Mouse (Mus musculus) lung, postnatal 0 days (tissue): ENCODE results near the gene Tmem221. TPM values are rescaled to one million over a fixed set of nuclear protein-coding genes. Genes with fewer than 3 reads are reported as not detected.
A peak's percentile ranks its signal among the peaks of the same experiment; 100 is the strongest.

Experiments used
- ATAC-seq: fragments of 200-750 bp; cut with Nextera tagmentation; 2 replicates; pipeline ENCODE4 v1.8.0; 2017; ENCODE audit warnings: moderate library complexity
- DNase-seq: peaks from one replicate; pipeline ENCODE4 v3.0.0-alpha.2; 2016; ENCODE audit warnings: low spot score
- H3K27ac ChIP-seq: fragments of 300-500 bp; sonication (generic); 2 replicates; pipeline ENCODE4 v1.5.1; 2014; ENCODE audit warnings: antibody characterized with exemption, mild to moderate bottlenecking, low read length, mixed read lengths
- H3K27me3 ChIP-seq: fragments of 300-500 bp; sonication (generic); replicated peaks from 2 replicates; pipeline ENCODE4 v1.6.1; 2014; ENCODE audit warnings: low read length, mixed read lengths; ENCODE audit not compliant: insufficient read depth
- H3K36me3 ChIP-seq: fragments of 300-500 bp; sonication (generic); 2 replicates; pipeline ENCODE4 v1.6.1; 2014; ENCODE audit warnings: low read length, mixed read lengths; ENCODE audit not compliant: insufficient read depth
- H3K4me1 ChIP-seq: fragments of 300-500 bp; sonication (generic); 2 replicates; pipeline ENCODE4 v1.6.1; 2014; ENCODE audit warnings: antibody characterized with exemption, low read depth, low read length, mixed read lengths; ENCODE audit not compliant: insufficient read depth
- H3K4me2 ChIP-seq: fragments of 300-500 bp; sonication (generic); replicated peaks from 2 replicates; pipeline ENCODE4 v1.6.1; 2014; ENCODE audit warnings: low read depth, mild to moderate bottlenecking, low read length, moderate library complexity, mixed read lengths
- H3K4me3 ChIP-seq: fragments of 300-500 bp; sonication (generic); 2 replicates; pipeline ENCODE4 v1.5.1; 2014; ENCODE audit warnings: low read depth, low read length
- H3K9ac ChIP-seq: fragments of 300-500 bp; sonication (generic); replicated peaks from 2 replicates; pipeline ENCODE4 v1.6.1; 2014; ENCODE audit warnings: low read depth, mild to moderate bottlenecking
- H3K9me3 ChIP-seq: fragments of 300-500 bp; sonication (generic); 2 replicates; pipeline ENCODE4 v1.6.1; 2016; ENCODE audit warnings: low read length, mixed read lengths
- CTCF ChIP-seq: IDR thresholded peaks from 2 replicates; pipeline ENCODE4 v1.5.1; 2016; ENCODE audit warnings: antibody characterized with exemption, mild to moderate bottlenecking
- EP300 ChIP-seq: IDR thresholded peaks from 2 replicates; pipeline ENCODE4 v1.6.1; 2016; ENCODE audit warnings: antibody characterized with exemption, mild to moderate bottlenecking, control low read depth
- WGBS: fragments of 180-500 bp; shearing (Covaris S2); extraction: QIAGEN DNeasy Blood & Tissue Kit; methylation state at CpG from one replicate; pipeline ENCODE4 v1.1.7; 2014; 5-methylcytosine and 5-hydroxymethylcytosine counted together
- polyA plus RNA-seq: library from polyadenylated mRNA; unstranded; fragments of >200 nt; fragmentation: Nextera tagmentation; extraction: Ambion mirVana; gene quantifications from 2 replicates; pipeline ENCODE4 v1.2.1, GENCODE M21; 2015

Tmem221 gene
- polyA plus RNA-seq, 1 experiment from 2014 or later = 8.5 TPM

- H3K27ac ChIP-seq = no peak overlapping the region
- no peak overlapping the region for H3K4me3 ChIP-seq
- no peak overlapping the region for H3K9ac ChIP-seq
- TF ChIP-seq CTCF = peak; percentile 77
- TF ChIP-seq EP300 = no peak
- peaks cover 5% of the 10 kb centered on the region; the same call in 1 of the 2 replicates for H3K4me1 ChIP-seq
- 54% methylated on average over 2 of the region's 2 CpGs for WGBS
- ATAC-seq (no peak), DNase-seq (peak; percentile 42)
- H3K27me3 ChIP-seq = no peaks in the 10 kb centered on the region
- H3K36me3 ChIP-seq = no peaks in the 10 kb centered on the region
- no peak overlapping the region for H3K4me2 ChIP-seq
- H3K9me3 ChIP-seq = no peaks in the 10 kb centered on the region
Measured at GRCm38 (mm10) chr8:71586891-71587290, 28.2 kb upstream of the Tmem221 start.

- Histone ChIP-seq H3K27me3 (no peaks in the 10 kb centered on the region), H3K4me2 (no peak overlapping the region), H3K27ac (no peak overlapping the region), H3K36me3 (no peaks in the 10 kb centered on the region), H3K9ac (no peak overlapping the region), H3K4me1 (no peaks in the 10 kb centered on the region), H3K9me3 (no peaks in the 10 kb centered on the region), H3K4me3 (no peak overlapping the region)
- WGBS = 55% methylated on average over 9 of the region's 9 CpGs
- TF ChIP-seq CTCF (no peak), EP300 (no peak)
- ATAC-seq = peak; percentile 47
- DNase-seq = no peak
Measured at GRCm38 (mm10) chr8:71580201-71580600, 21.5 kb upstream of the Tmem221 start.

- DNase-seq = no peak
- no peak for ATAC-seq
- TF ChIP-seq CTCF = no peak
- no peak for TF ChIP-seq EP300
- no peaks in the 10 kb centered on the region for H3K9me3 ChIP-seq
- no peak overlapping the region for H3K4me2 ChIP-seq
- H3K27ac ChIP-seq = no peak overlapping the region
- WGBS = 90% methylated on average over 14 of the region's 14 CpGs
- H3K27me3 ChIP-seq = no peaks in the 10 kb centered on the region
- H3K9ac ChIP-seq = no peak overlapping the region
- no peaks in the 10 kb centered on the region for H3K36me3 ChIP-seq
- H3K4me3 ChIP-seq = no peak overlapping the region
- no peaks in the 10 kb centered on the region for H3K4me1 ChIP-seq
Measured at GRCm38 (mm10) chr8:71579476-71579875, 20.8 kb upstream of the Tmem221 start.

- ATAC-seq = no peak
- 75% methylated on average over 1 of the region's 1 CpGs for WGBS
Measured at GRCm38 (mm10) chr8:71579009-71579408, 20.3 kb upstream of the Tmem221 start.

GRCm38 (mm10) chr8:71577856-71578387 lies 19.3 kb upstream of the Tmem221 start:
- Histone ChIP-seq H3K4me1 (no peaks in the 10 kb centered on the region), H3K9me3 (no peaks in the 10 kb centered on the region), H3K9ac (no peak overlapping the region), H3K4me3 (no peak overlapping the region), H3K27me3 (no peaks in the 10 kb centered on the region), H3K27ac (no peak overlapping the region), H3K4me2 (no peak overlapping the region), H3K36me3 (no peaks in the 10 kb centered on the region)
- TF ChIP-seq EP300 (no peak), CTCF (no peak)
- DNase-seq (no peak), ATAC-seq (no peak)
- WGBS = 40% methylated on average over 4 of the region's 4 CpGs

More at GRCm38 (mm10) chr8:71579009-71579408, 20.3 kb upstream of the Tmem221 start:
- DNase-seq = no peak
- Histone ChIP-seq H3K27me3 (no peaks in the 10 kb centered on the region), H3K27ac (no peak overlapping the region), H3K9ac (no peak overlapping the region), H3K9me3 (no peaks in the 10 kb centered on the region), H3K36me3 (no peaks in the 10 kb centered on the region), H3K4me2 (no peak overlapping the region), H3K4me3 (no peak overlapping the region), H3K4me1 (no peaks in the 10 kb centered on the region)
- TF ChIP-seq CTCF (no peak), EP300 (no peak)

GRCm38 (mm10) chr8:71575020-71575419 lies 16.3 kb upstream of the Tmem221 start:
- no peak overlapping the region for H3K4me3 ChIP-seq
- H3K4me1 ChIP-seq = no peaks in the 10 kb centered on the region
- no peak for ATAC-seq
- 46% methylated on average over 1 of the region's 1 CpGs for WGBS
- no peak overlapping the region for H3K9ac ChIP-seq
- H3K4me2 ChIP-seq = no peak overlapping the region
- H3K36me3 ChIP-seq = no peaks in the 10 kb centered on the region
- DNase-seq = peak; percentile 16
- no peaks in the 10 kb centered on the region for H3K27me3 ChIP-seq
- H3K9me3 ChIP-seq = no peaks in the 10 kb centered on the region
- H3K27ac ChIP-seq = no peak overlapping the region
- no peak for TF ChIP-seq CTCF
- TF ChIP-seq EP300 = no peak

GRCm38 (mm10) chr8:71574426-71574825 lies 15.8 kb upstream of the Tmem221 start:
- WGBS = 63% methylated on average over 7 of the region's 7 CpGs

More at GRCm38 (mm10) chr8:71574426-71574825, 15.8 kb upstream of the Tmem221 start:
- Histone ChIP-seq H3K4me2 (no peak overlapping the region), H3K4me3 (no peak overlapping the region), H3K27ac (no peak overlapping the region), H3K36me3 (no peaks in the 10 kb centered on the region), H3K9me3 (no peaks in the 10 kb centered on the region), H3K27me3 (no peaks in the 10 kb centered on the region), H3K9ac (no peak overlapping the region), H3K4me1 (no peaks in the 10 kb centered on the region)
- no peak for DNase-seq
- ATAC-seq = no peak
- TF ChIP-seq EP300 (no peak), CTCF (no peak)
